In the genomic region with DNA sequence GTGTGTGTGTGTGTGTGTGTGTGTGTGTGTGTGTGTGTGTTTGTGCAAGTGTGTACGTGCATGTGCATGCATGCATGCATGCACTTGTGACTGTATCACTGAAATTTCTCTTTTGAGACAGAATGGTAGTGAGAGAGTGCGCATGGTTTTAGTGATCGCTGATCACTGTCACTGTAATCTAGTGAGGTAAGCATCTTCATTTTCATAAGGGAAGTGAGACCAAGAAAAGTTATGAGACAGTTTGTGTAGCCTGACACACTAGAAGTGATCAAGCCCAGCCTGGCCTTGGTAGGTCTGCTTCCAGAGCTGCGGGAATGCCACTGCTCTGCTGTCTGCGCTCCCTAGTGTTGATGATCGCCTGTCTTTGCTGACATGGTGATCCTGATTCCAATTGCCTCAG, we compare ENCODE assay signal across 24 mouse cellular contexts.
"Had no signal": no experiment of that assay in that cellular context is flagged by ENCODE, and none has a peak within 500 bp of the region (broad histone marks: within the 10 kb centered on the region; RNA-seq: fewer than 3 reads in every experiment).

No protein-coding gene starts in this region.

- H3K9ac ChIP-seq: limb, embryonic 12.5 days; limb, embryonic 15.5 days; liver, embryonic 14.5 days; liver, postnatal 0 days; lung, embryonic 14.5 days; midbrain, embryonic 13.5 days; neural tube, embryonic 12.5 days; neural tube, embryonic 15.5 days had no signal

- H3K9me3 ChIP-seq: limb, embryonic 12.5 days; limb, embryonic 15.5 days; midbrain, embryonic 13.5 days; neural tube, embryonic 12.5 days; neural tube, embryonic 15.5 days had no signal

- H3K27me3 ChIP-seq: limb, embryonic 12.5 days; limb, embryonic 15.5 days; midbrain, embryonic 13.5 days; neural tube, embryonic 12.5 days; neural tube, embryonic 15.5 days had no signal

- ATAC-seq: intestine, embryonic 16.5 days; liver, postnatal 0 days; midbrain, embryonic 13.5 days; midbrain, embryonic 16.5 days had no signal

- H3K4me1 ChIP-seq: limb, embryonic 12.5 days; midbrain, embryonic 13.5 days; neural tube, embryonic 12.5 days; neural tube, embryonic 15.5 days had no signal

- H3K36me3 ChIP-seq: limb, embryonic 12.5 days; limb, embryonic 15.5 days; midbrain, embryonic 13.5 days; neural tube, embryonic 12.5 days; neural tube, embryonic 15.5 days had no signal

- H3K4me3 ChIP-seq: limb, embryonic 12.5 days; limb, embryonic 15.5 days; midbrain, embryonic 13.5 days; neural tube, embryonic 12.5 days; neural tube, embryonic 15.5 days had no signal

- H3K27ac ChIP-seq: limb, embryonic 12.5 days; limb, embryonic 15.5 days; liver, embryonic 14.5 days; midbrain, embryonic 13.5 days; neural tube, embryonic 12.5 days; neural tube, embryonic 15.5 days; stomach, postnatal 0 days had no signal

- DNase-seq: kidney, adult 18-20 months; kidney, adult 9 months; kidney, postnatal 14 days; kidney, postnatal 4 days; left cerebral cortex, postnatal 4 days; liver, postnatal 0 days; lung, embryonic 14.5 days; lung, postnatal 10 days; lung, postnatal 36 days; retina, postnatal 1 day; right cerebral cortex, postnatal 25 days; spleen, adult 18-20 months; thymus, adult 2 months; thymus, postnatal 25 days had no signal

- H3K4me2 ChIP-seq: limb, embryonic 12.5 days; limb, embryonic 15.5 days; liver, embryonic 11.5 days; lung, embryonic 14.5 days; midbrain, embryonic 13.5 days; neural tube, embryonic 12.5 days; neural tube, embryonic 15.5 days had no signal
